Mouse (Mus musculus): ENCODE results near the gene Prom1.

DNA sequence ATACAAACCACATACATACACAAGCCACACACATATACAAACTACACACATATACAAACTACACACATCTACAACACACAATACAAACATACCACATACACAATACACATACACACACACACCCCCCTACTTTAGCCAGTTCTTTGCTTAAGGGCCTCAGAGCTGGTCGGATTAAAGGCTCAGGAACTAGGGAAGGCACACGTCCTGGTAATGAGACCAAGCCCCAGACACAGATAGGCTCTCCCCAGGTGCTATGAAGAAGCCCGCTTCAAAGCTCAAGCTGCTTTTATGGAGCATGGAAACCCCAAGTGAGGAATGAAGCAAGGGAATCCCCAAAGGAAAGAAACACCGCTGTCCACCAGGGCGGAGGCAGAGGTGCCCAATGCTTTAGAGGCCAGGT, 4.8 kb downstream of the Prom1 start:
- TF ChIP-seq POLR2A (IDR thresholded peaks at IDR 0.05; ENCODE audit: low read depth, low read length) (no peak), CTCF (IDR thresholded peaks at IDR 0.05; ENCODE audit: extremely low read depth, insufficient read length, insufficient replicate concordance, low read depth, low read length) (no peak)
